Mouse (Mus musculus) ZHBTc4 (cell line): ENCODE results near the gene Sox9.

Source experiments
- DNase-seq: peaks from one replicate; pipeline ENCODE4 v3.0.0-alpha.2; 2011; ENCODE audit warnings: low read depth, low spot score

The Sox9 gene

GRCm38 (mm10) chr11:112781994-112782356 lies at the start of gene Sox9:
Gene Sox9 (plus strand): TSS chr11:112782224.
- DNase-seq = peak; percentile 83

- no peak for DNase-seq
Measured at GRCm38 (mm10) chr11:112732401-112732800, 49.6 kb upstream of the Sox9 start.

- DNase-seq = no peak
Measured at GRCm38 (mm10) chr11:112737071-112737470, 45.0 kb upstream of the Sox9 start.

GRCm38 (mm10) chr11:112739681-112740080 lies 42.3 kb upstream of the Sox9 start:
- DNase-seq = no peak

GRCm38 (mm10) chr11:112756516-112756915 lies 25.5 kb upstream of the Sox9 start:
- no peak for DNase-seq

GRCm38 (mm10) chr11:112758056-112758455 lies 24.0 kb upstream of the Sox9 start:
- no peak for DNase-seq

- DNase-seq = no peak
Measured at GRCm38 (mm10) chr11:112766956-112767355, 15.1 kb upstream of the Sox9 start.

GRCm38 (mm10) chr11:112767531-112768041 lies 14.4 kb upstream of the Sox9 start:
- DNase-seq = no peak

GRCm38 (mm10) chr11:112772791-112773355 lies 9.2 kb upstream of the Sox9 start:
- DNase-seq = peak; percentile 85

GRCm38 (mm10) chr11:112779762-112780161 lies 2.3 kb upstream of the Sox9 start:
- peak; percentile 51 for DNase-seq

GRCm38 (mm10) chr11:112780394-112780920 lies 1.6 kb upstream of the Sox9 start:
- DNase-seq = no peak

GRCm38 (mm10) chr11:112781035-112781911 lies 751 bp upstream of the Sox9 start:
- peak; percentile 59 for DNase-seq

GRCm38 (mm10) chr11:112782357-112783121 lies 515 bp downstream of the Sox9 start:
- peak; percentile 74 for DNase-seq

GRCm38 (mm10) chr11:112783401-112784346 lies 1.6 kb downstream of the Sox9 start:
- peak; percentile 53 for DNase-seq

GRCm38 (mm10) chr11:112784347-112784902 lies 2.4 kb downstream of the Sox9 start:
- DNase-seq = peak; percentile 45

GRCm38 (mm10) chr11:112784903-112785381 lies 2.9 kb downstream of the Sox9 start:
- DNase-seq = peak; percentile 57

GRCm38 (mm10) chr11:112785581-112785980 lies 3.6 kb downstream of the Sox9 start:
- no peak for DNase-seq

- no peak for DNase-seq
Measured at GRCm38 (mm10) chr11:112786427-112786826, 4.4 kb downstream of the Sox9 start.

- no peak for DNase-seq
Measured at GRCm38 (mm10) chr11:112788296-112788695, 6.3 kb downstream of the Sox9 start.

GRCm38 (mm10) chr11:112796379-112796778 lies 14.4 kb downstream of the Sox9 start:
- DNase-seq = no peak
